ENCODE assay signal across 14 mouse cellular contexts in genomic region chr11:43891457-43891856, GRCm38 (mm10). TPM values are rescaled to one million over a fixed set of nuclear protein-coding genes. Genes with fewer than 3 reads are reported as not detected.
DNase-seq lines count a peak whose midpoint lies in the region; ATAC-seq lines count a peak whose summit lies in the region.
"Had no signal": no experiment of that assay in that cellular context is flagged by ENCODE, and none has a peak within 500 bp of the region (broad histone marks: within the 10 kb centered on the region; RNA-seq: fewer than 3 reads in every experiment).

No protein-coding gene starts in this region.

- no peaks in the 10 kb centered on the region for H3K4me1 ChIP-seq in kidney, embryonic 14.5 days (ENCODE audit: control insufficient read depth, insufficient read depth, low read length)
- H3K4me1 ChIP-seq in liver, embryonic 16.5 days (ENCODE audit: control insufficient read depth, low read depth, low read length) = peaks cover 4% of the 10 kb centered on the region
- H3K4me1 ChIP-seq in forebrain, embryonic 12.5 days = peaks cover 3% of the 10 kb centered on the region; the same call in 1 of the 2 replicates

- ATAC-seq in kidney, embryonic 14.5 days (ENCODE audit: low FRiP score, low TSS enrichment) = no peak
- peak; percentile 92 for ATAC-seq in liver, embryonic 16.5 days (ENCODE audit: low read depth)
- no peak for ATAC-seq in forebrain, embryonic 12.5 days (ENCODE audit: low FRiP score)

- DNase-seq in kidney, adult 18-20 months = peak; percentile 78
- peak; percentile 93 for DNase-seq in kidney, adult 9 months
- peak; percentile 12 to 59 for DNase-seq in lung, postnatal 4 days
- no peak for DNase-seq in right cerebral cortex, postnatal 25 days
- DNase-seq in left cerebral cortex, adult 8-10 months (ENCODE audit: low spot score in 2 of 2) = no peak
- DNase-seq: embryo, embryonic 11 days; spleen, adult 18-20 months had no signal

- H3K4me3 ChIP-seq in kidney, embryonic 14.5 days (ENCODE audit: low read length) = no peak overlapping the region
- no peak overlapping the region for H3K4me3 ChIP-seq in liver, embryonic 16.5 days (ENCODE audit: low read depth, low read length)
- no peak overlapping the region for H3K4me3 ChIP-seq in forebrain, embryonic 12.5 days (replicated peaks)
- H3K4me3 ChIP-seq: heart, embryonic 12.5 days had no signal

- no peaks in the 10 kb centered on the region for H3K9me3 ChIP-seq in kidney, embryonic 14.5 days (ENCODE audit: control insufficient read depth, low read length)
- no peaks in the 10 kb centered on the region for H3K9me3 ChIP-seq in liver, embryonic 16.5 days (replicated peaks; ENCODE audit: control insufficient read depth, low read length)
- no peaks in the 10 kb centered on the region for H3K9me3 ChIP-seq in forebrain, embryonic 12.5 days
- H3K9me3 ChIP-seq: heart, embryonic 12.5 days had no signal

- H3K27me3 ChIP-seq in kidney, embryonic 14.5 days (ENCODE audit: control insufficient read depth, insufficient read depth, low read length) = no peaks in the 10 kb centered on the region
- no peaks in the 10 kb centered on the region for H3K27me3 ChIP-seq in liver, embryonic 16.5 days (ENCODE audit: control insufficient read depth, insufficient read depth, low read depth, low read length)
- no peaks in the 10 kb centered on the region for H3K27me3 ChIP-seq in forebrain, embryonic 12.5 days
- H3K27me3 ChIP-seq: heart, embryonic 12.5 days had no signal

- H3K27ac ChIP-seq in kidney, embryonic 14.5 days (ENCODE audit: low read depth, low read length) = no peak overlapping the region
- peak overlapping the region; percentile 67 for H3K27ac ChIP-seq in liver, embryonic 16.5 days (ENCODE audit: low read length)
- H3K27ac ChIP-seq in forebrain, embryonic 12.5 days = no peak overlapping the region

- no peaks in the 10 kb centered on the region for H3K36me3 ChIP-seq in kidney, embryonic 14.5 days (ENCODE audit: control insufficient read depth, insufficient read depth, low read length)
- no peaks in the 10 kb centered on the region for H3K36me3 ChIP-seq in liver, embryonic 16.5 days (ENCODE audit: control insufficient read depth, insufficient read depth)
- no peaks in the 10 kb centered on the region for H3K36me3 ChIP-seq in forebrain, embryonic 12.5 days (replicated peaks)
- H3K36me3 ChIP-seq: heart, embryonic 12.5 days had no signal

- WGBS in kidney, embryonic 14.5 days = 83% methylated on average over 3 of the region's 3 CpGs
- 46% methylated on average over 3 of the region's 3 CpGs for WGBS in liver, embryonic 16.5 days (ENCODE audit: insufficient replicate concordance)
- WGBS in forebrain, embryonic 12.5 days = 86% methylated on average over 3 of the region's 3 CpGs

- no peak overlapping the region for H3K4me2 ChIP-seq in kidney, embryonic 14.5 days (replicated peaks; ENCODE audit: low read depth, low read length)
- H3K4me2 ChIP-seq in liver, embryonic 16.5 days (ENCODE audit: low read depth, low read length) = no peak overlapping the region
- no peak overlapping the region for H3K4me2 ChIP-seq in forebrain, embryonic 12.5 days
- H3K4me2 ChIP-seq: heart, embryonic 12.5 days had no signal

- no peak overlapping the region for H3K9ac ChIP-seq in kidney, embryonic 14.5 days (ENCODE audit: low read depth, low read length)
- no peak overlapping the region for H3K9ac ChIP-seq in liver, embryonic 16.5 days (ENCODE audit: low read depth, low read length)
- H3K9ac ChIP-seq in forebrain, embryonic 12.5 days = no peak overlapping the region
- H3K9ac ChIP-seq: heart, embryonic 12.5 days had no signal

RNA-seq across cellular contexts. Expression of gene Adra1b, which starts 9.6 kb away (rescaled TPM):
- polyA plus RNA-seq in kidney, embryonic 14.5 days (2014; fragmentation: Nextera tagmentation; extraction: Ambion mirVana) = 0.39 and 0.73 TPM in 2 replicates
- 7.0 and 7.5 TPM in 2 replicates for polyA plus RNA-seq in liver, embryonic 16.5 days (2015; fragmentation: Nextera tagmentation; extraction: Ambion mirVana)
- 0.37 and 0.67 TPM in 2 replicates for polyA plus RNA-seq in forebrain, embryonic 12.5 days (2016; fragmentation: Nextera tagmentation; extraction: Ambion mirVana)
- 10 to 100 TPM; 25.8 to 30.3 (median 26.6) TPM for total RNA-seq in left cerebral cortex, adult 8-10 months (2022)
- total RNA-seq: megakaryocyte progenitor cell, adult 5-6 weeks; MEL; monocyte, adult 5-6 weeks had no signal

Comparison
In these comparisons a context has a peak if more than half of its experiments do, and no peak if none do; other contexts are left out.
1. DNase-seq: peak in kidney, adult 18-20 months (single experiment), kidney, adult 9 months (single experiment) and lung, postnatal 4 days (2 of 2); none in right cerebral cortex, postnatal 25 days (single experiment) and left cerebral cortex, adult 8-10 months (0 of 2).